Mouse (Mus musculus): ENCODE results near the gene Gsdma. TPM values are rescaled to one million over a fixed set of nuclear protein-coding genes. Genes with fewer than 3 reads are reported as not detected.
A peak's percentile ranks its signal among the peaks of the same experiment; 100 is the strongest.
"Not testable (repeated sequence)": the region's sequence is repeated elsewhere in the genome, so short reads cannot be mapped to it uniquely, and the experiment has no call there.

The Gsdma gene
- total RNA-seq, 2 experiments from 2014 or later = not detected

DNA sequence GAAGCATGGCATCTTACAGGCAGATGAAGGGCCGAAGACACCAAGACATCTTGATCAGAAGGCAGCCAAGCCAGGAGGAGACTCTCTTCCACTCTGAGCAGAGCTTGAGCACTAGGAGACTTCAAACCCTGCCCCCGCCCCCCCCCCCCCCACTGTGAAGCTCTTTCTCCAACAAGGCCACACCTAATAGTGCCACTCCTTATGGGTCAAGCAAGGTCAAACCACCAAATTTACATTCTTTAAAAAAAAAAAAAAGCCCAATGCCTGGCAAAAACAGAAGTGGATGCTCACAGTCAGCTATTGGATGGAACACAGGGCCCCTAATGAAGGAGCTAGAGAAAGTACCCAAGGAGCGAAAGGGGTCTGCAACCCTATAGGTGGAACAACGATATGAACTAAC lies 16.4 kb downstream of the Gsdma start:
- not testable (repeated sequence) for DNase-seq (ENCODE audit: low spot score in 2 of 2)

DNA sequence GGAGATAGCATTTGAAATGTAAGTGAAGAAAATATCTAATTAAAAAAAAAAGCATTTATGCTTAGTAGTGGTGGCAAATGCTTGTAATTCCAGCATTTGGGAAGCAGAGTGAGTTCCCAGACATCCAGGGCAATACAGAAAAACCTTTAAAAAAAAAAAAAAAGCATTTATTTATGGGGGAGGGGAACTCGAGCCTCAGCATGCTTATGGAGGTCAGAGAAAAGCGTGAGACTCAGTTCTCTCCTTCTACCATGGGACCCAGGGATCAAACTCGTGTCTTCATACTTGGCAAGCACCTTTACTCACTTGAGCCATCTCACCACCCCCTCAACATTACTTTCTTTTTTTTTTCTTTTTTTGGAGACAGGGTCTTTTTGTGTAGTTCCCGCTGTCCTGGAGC lies 17.0 kb downstream of the Gsdma start:
- no peak for DNase-seq (ENCODE audit: low spot score in 2 of 2)

GRCm38 (mm10) chr11:98681786-98682745 lies 17.9 kb downstream of the Gsdma start, which contains the start of gene Psmd3:
Gene Psmd3, plus strand, starts transcription at chr11:98682554.
- peak; percentile 97 to 98 for DNase-seq (ENCODE audit: low spot score in 2 of 2)

DNA sequence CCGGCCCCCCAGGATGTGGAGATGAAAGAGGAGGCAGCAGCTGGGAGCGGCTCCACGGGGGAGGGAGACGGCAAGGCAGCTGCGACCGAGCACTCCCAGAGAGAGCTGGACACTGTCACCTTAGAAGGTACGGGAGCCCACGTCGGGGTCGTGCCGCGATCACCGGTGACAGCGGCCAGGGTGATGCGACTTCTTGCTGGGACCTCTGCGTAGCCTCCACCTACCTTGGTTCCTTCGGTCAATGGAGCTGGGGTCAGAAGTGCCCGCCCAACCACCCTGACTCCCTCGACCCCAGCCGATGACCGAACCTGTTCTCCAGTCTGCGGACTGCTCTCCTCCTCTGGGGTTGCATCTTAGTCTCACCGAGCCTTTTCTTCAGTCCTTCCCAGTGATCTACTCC lies 18.7 kb downstream of the Gsdma start:
- no peak for DNase-seq (ENCODE audit: low spot score in 2 of 2)

DNA sequence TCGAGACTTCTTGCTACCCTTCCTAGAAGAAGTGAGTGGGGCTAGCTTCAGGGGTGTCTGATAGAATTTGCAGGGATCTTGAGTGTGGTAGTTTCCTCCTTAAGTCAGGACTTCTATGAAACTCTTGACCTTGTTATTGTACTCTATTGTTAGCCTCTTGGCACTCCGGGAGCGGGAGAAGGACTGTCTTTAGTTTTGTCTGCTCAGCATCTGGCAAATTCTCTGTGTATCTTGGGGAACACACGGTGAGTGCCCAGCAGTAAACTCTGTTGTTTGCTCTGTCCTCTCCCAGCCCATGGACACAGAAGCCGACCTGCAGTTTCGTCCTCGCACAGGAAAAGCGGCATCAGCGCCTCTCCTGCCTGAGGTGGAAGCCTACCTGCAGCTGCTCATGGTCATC lies 21.5 kb downstream of the Gsdma start:
- DNase-seq (ENCODE audit: low spot score in 2 of 2) = no peak

DNA sequence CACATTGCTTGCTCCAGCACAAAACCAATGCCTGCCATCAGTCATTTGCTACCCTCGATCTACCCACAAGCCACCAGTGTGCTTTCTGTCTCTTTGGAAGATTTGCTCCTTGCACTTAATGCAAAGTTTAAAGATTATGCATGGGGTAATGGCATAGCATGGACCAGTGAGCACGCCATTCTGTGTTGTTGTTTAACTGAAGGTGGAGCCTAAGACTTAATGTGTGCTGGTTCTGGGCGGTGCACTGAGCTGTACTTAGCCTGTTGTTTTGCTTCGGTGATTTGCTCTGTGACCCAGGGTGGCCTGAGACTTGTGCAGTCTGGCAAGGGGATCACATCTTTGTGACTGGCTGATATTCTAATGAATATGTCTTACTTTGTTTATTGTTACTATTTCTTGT lies 22.8 kb downstream of the Gsdma start:
- no peak for DNase-seq (ENCODE audit: low spot score in 2 of 2)

- DNase-seq (ENCODE audit: low spot score in 2 of 2) = no peak
These were observed 23.9 kb downstream of the Gsdma start for GRCm38 (mm10) chr11:98688009-98688408.

GRCm38 (mm10) chr11:98693201-98693600 lies 29.1 kb downstream of the Gsdma start:
- DNase-seq (ENCODE audit: low spot score in 2 of 2) = no peak

GRCm38 (mm10) chr11:98693746-98694145 lies 29.6 kb downstream of the Gsdma start:
- no peak for DNase-seq (ENCODE audit: low spot score in 2 of 2)

GRCm38 (mm10) chr11:98694301-98694700 lies 30.1 kb downstream of the Gsdma start:
- DNase-seq (ENCODE audit: low spot score in 2 of 2) = no peak

DNA sequence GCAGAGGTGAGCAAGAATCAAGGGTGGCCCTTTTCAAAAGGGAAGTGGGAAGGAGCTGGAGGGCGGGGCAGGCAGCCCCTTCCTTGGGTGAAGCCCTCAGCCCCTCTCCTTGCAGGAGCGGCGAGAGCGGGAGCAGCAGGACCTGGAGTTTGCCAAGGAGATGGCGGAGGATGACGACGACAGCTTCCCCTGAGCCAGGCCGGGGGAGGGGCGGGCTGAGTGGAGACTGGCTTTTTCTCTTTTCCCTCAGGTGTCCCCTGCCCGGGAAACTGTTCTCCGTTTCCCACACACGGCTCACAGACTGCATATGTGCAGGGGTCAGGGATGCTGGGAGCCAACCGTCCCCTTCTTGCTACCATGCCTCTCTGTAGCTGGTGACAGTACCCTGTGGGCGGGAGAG lies 31.3 kb downstream of the Gsdma start:
- no peak for DNase-seq (ENCODE audit: low spot score in 2 of 2)

GRCm38 (mm10) chr11:98696454-98697216 lies 32.5 kb downstream of the Gsdma start:
- no peak for DNase-seq (ENCODE audit: low spot score in 2 of 2)

DNA sequence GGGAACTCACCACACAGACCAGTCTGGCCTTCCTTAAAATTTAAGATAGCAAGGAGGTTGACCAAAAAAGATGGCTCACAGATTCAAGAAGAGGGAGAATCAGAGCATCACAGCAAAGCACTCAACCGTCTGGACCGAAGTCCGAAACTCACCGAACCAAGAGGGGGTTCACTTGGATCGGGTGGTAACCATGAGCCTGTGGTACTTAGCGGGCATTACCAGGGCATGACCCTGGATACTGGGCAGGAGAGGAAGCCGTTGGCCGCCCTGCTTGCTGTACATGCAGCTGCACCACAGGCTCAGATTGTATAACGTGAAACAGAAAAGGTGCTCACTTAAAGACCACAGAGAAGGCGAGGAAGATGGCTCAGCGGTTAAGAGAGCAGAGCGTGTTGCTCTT lies 33.1 kb downstream of the Gsdma start:
- no peak for DNase-seq (ENCODE audit: low spot score in 2 of 2)

DNA sequence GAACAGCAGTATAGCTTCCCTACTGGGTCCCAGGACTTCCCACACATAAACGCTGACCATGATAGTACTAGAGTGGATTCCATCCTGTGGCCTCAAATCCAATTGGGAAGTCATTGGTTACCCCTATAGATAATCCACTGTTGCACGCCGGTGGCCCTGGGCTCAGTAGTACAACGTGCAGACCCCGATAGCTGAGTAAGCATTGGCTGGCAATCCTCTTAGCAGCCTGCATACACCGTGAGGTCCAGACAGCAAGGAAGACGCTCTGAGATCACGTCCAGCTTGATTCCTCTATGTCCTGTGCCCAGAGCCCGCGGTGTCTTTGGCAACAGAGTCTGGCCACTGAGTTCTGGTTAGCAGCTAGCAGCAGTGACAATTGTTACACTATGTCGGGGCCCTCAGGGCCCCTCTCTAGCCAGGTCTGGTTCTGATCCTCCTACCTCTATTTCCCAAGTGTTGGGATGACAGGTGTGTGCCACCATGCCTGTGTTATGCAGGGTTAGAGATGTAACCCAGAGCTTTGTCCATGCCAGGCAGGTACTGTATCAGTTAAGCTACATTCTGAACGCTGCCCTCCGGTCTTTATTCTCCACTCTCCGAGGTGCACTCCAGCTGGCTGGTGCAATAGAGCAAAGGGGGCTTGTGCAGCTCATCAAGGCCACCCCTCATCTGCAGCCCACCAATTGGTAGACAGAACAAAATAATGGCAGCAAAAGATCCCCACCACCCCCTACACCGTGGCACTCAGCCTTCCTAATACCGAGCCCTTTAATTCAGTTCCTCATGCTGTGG lies 34.9 kb downstream of the Gsdma start:
- no peak for DNase-seq (ENCODE audit: low spot score in 2 of 2)

- DNase-seq (ENCODE audit: low spot score in 2 of 2) = peak; percentile 68 to 80
These were observed 35.8 kb downstream of the Gsdma start for GRCm38 (mm10) chr11:98699911-98700310.

DNA sequence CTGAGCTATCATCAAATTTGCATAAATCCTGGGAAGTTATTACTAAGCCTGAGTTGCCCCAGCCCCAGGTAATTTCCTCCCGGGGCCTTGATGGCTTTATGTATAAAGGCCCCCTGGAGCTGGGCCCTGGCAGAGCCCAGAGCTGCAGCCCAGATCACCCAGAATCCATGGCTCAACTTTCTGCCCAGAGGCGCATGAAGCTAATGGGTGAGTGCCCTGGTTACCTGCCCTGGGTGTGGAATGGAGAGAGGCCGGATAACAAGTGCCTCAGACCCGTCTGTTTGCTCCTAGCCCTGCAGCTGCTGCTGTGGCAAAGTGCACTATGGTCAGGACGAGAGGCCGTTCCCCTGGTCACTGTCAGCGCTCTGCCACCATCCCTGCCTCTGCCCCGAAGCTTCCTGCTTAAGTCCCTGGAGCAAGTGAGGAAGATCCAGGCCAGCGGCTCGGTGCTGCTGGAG lies 37.1 kb downstream of the Gsdma start, which contains the start of gene Csf3:
Gene Csf3 (plus strand): TSS at position 51 of the 458 bp plus-strand sequence.
- DNase-seq (ENCODE audit: low spot score in 2 of 2) = no peak

GRCm38 (mm10) chr11:98702323-98702722 lies 38.2 kb downstream of the Gsdma start:
- DNase-seq (ENCODE audit: low spot score in 2 of 2) = no peak

DNA sequence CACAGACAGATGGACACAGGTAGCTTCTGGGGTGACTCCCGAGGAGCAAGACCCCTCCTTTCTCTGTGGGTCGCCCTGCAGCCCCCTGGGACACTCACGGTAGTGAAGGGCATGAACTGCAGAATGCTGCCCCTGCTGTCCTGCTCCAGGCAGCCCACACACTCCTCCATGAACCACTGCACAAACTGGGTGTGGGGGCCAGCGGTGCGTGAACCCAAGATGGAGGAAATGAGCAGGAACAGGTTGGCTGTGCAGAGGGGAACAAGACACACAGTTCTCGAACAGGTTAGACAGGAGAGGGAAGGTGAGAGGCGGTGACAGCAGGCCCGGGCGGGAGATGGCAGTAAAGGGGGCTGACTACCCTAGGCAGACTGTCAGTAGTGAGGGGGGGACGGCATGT lies 40.9 kb downstream of the Gsdma start:
- DNase-seq (ENCODE audit: low spot score in 2 of 2) = no peak

DNA sequence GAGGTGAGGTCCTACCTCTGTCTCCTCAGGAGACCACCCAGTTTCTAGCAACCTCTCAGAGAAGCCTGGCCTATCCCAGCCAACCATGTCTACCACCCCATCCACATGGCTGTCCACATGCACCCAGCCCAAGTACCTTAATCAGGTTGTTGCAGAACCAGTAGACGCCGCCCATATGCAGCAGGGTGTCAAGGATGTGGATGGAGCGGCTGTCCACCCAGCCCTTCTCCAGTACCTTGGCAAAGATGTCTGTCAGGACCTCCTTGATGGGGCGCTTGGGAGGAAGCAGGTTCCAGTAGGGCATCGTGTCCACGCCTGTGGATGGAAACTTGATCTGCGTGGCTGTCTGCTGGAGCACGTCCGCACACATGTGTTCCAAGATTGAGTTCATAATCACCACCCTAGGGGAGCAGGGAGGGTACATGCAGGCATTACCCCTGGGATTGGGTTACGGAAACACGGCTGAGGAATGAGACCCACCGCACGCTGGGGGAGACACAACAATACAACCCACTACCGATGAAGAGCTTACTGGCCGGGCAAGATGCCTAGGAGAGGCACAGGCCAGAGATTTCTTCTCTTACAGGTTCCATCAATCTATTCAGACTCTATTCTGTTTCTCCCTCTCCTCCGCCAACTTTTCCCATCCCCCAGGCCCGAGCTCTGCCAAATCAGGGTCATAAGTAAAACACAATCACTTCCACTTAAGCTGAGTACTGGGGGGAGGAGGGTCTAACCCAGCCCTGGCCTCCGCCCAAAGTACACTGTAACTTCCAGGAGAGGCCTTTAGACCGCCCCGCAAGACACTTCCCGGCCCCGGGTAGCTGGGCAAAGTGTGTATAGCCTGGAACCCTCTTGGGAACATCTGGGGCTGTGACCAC lies 43.5 kb downstream of the Gsdma start:
- DNase-seq (ENCODE audit: low spot score in 2 of 2) = no peak

Measured in layer of hippocampus, postnatal 14 days (tissue).